Comparison of ENCODE assay signal across 8 mouse cellular contexts in genomic region chr6:35326111-35326515, GRCm38 (mm10). TPM values are rescaled to one million over a fixed set of nuclear protein-coding genes. Genes with fewer than 3 reads are reported as not detected.
DNase-seq lines count a peak whose midpoint lies in the region; ATAC-seq lines count a peak whose summit lies in the region.

TSS of gene Fam180a (minus strand) at chr6:35326141.

- no peak within 1 kb of the TSS for H3K4me2 ChIP-seq in midbrain, embryonic 11.5 days
- H3K4me2 ChIP-seq in midbrain, embryonic 14.5 days (ENCODE audit: low read length) = no peak within 1 kb of the TSS
- no peak within 1 kb of the TSS for H3K4me2 ChIP-seq in forebrain, embryonic 16.5 days (ENCODE audit: low read length)

- H3K27me3 ChIP-seq in midbrain, embryonic 11.5 days (ENCODE audit: control insufficient read depth, insufficient read depth, low read length) = no peaks in the 10 kb centered on the region
- no peaks in the 10 kb centered on the region for H3K27me3 ChIP-seq in midbrain, embryonic 14.5 days (ENCODE audit: control insufficient read depth, insufficient read depth, low read length)
- no peaks in the 10 kb centered on the region for H3K27me3 ChIP-seq in forebrain, embryonic 16.5 days (replicated peaks; ENCODE audit: control insufficient read depth, insufficient read depth, low read length)

- no peaks in the 10 kb centered on the region for H3K9me3 ChIP-seq in midbrain, embryonic 11.5 days (ENCODE audit: control insufficient read depth, low read length)
- no peaks in the 10 kb centered on the region for H3K9me3 ChIP-seq in midbrain, embryonic 14.5 days (ENCODE audit: control insufficient read depth, low read length)
- no peaks in the 10 kb centered on the region for H3K9me3 ChIP-seq in forebrain, embryonic 16.5 days (ENCODE audit: control insufficient read depth, low read length)

- ATAC-seq in midbrain, embryonic 11.5 days (ENCODE audit: low FRiP score) = no peak
- ATAC-seq in midbrain, embryonic 14.5 days (ENCODE audit: low FRiP score, low TSS enrichment) = no peak
- no peak for ATAC-seq in forebrain, embryonic 16.5 days

- H3K27ac ChIP-seq in midbrain, embryonic 11.5 days (ENCODE audit: low read depth, low read length) = no peak within 1 kb of the TSS
- H3K27ac ChIP-seq in midbrain, embryonic 14.5 days (replicated peaks; ENCODE audit: low read depth, low read length) = no peak within 1 kb of the TSS
- H3K27ac ChIP-seq in forebrain, embryonic 16.5 days (ENCODE audit: low read length) = no peak within 1 kb of the TSS

- WGBS in midbrain, embryonic 11.5 days = 91% methylated on average over 9 of the region's 9 CpGs
- WGBS in midbrain, embryonic 14.5 days = 82% methylated on average over 9 of the region's 9 CpGs
- 72% methylated on average over 9 of the region's 9 CpGs for WGBS in forebrain, embryonic 16.5 days

- no peak within 1 kb of the TSS for H3K9ac ChIP-seq in midbrain, embryonic 11.5 days (ENCODE audit: low read length)
- H3K9ac ChIP-seq in midbrain, embryonic 14.5 days (replicated peaks; ENCODE audit: low read length) = no peak within 1 kb of the TSS
- H3K9ac ChIP-seq in forebrain, embryonic 16.5 days (replicated peaks; ENCODE audit: low read depth, low read length) = no peak within 1 kb of the TSS

- peak; percentile 28 for DNase-seq in midbrain, embryonic 11.5 days (ENCODE audit: low spot score, missing footprints)
- DNase-seq in midbrain, embryonic 14.5 days = no peak
- peak; percentile 69 to 83 for DNase-seq in heart, adult 18-20 months
- DNase-seq in layer of hippocampus, postnatal 10 days (ENCODE audit: low spot score in 2 of 2) = peak; percentile 11 to 18
- peak; percentile 60 for DNase-seq in ovary, postnatal 36 days (ENCODE audit: low spot score)
- DNase-seq in neural tube, embryonic 10.5 days (ENCODE audit: extremely low spot score, low spot score) = no peak
- no peak for DNase-seq in thymus, postnatal 36 days

- no peaks in the 10 kb centered on the region for H3K36me3 ChIP-seq in midbrain, embryonic 11.5 days (ENCODE audit: control insufficient read depth, insufficient read depth, low read length)
- no peaks in the 10 kb centered on the region for H3K36me3 ChIP-seq in midbrain, embryonic 14.5 days (ENCODE audit: control insufficient read depth, insufficient read depth, low read length)
- no peaks in the 10 kb centered on the region for H3K36me3 ChIP-seq in forebrain, embryonic 16.5 days (ENCODE audit: control insufficient read depth, insufficient read depth)

- H3K4me1 ChIP-seq in midbrain, embryonic 11.5 days (ENCODE audit: control insufficient read depth, insufficient read depth, low read length) = no peaks in the 10 kb centered on the region
- no peaks in the 10 kb centered on the region for H3K4me1 ChIP-seq in midbrain, embryonic 14.5 days (ENCODE audit: control insufficient read depth, insufficient read depth, low read length)
- no peaks in the 10 kb centered on the region for H3K4me1 ChIP-seq in forebrain, embryonic 16.5 days (replicated peaks; ENCODE audit: control insufficient read depth, insufficient read depth, low read length)

- no peak within 1 kb of the TSS for H3K4me3 ChIP-seq in midbrain, embryonic 11.5 days (ENCODE audit: low read depth, low read length)
- no peak within 1 kb of the TSS for H3K4me3 ChIP-seq in midbrain, embryonic 14.5 days (replicated peaks; ENCODE audit: low read depth, low read length)
- H3K4me3 ChIP-seq in forebrain, embryonic 16.5 days (replicated peaks; ENCODE audit: low read length) = no peak within 1 kb of the TSS

RNA-seq across cellular contexts. Expression of gene Fam180a, which starts in this region (rescaled TPM):
- polyA plus RNA-seq in midbrain, embryonic 11.5 days (2014; fragmentation: Nextera tagmentation; extraction: Ambion mirVana) = not detected in 2 replicates
- 0.68 TPM in 1 of 2 replicates, not detected in the other for polyA plus RNA-seq in midbrain, embryonic 14.5 days (2014; fragmentation: Nextera tagmentation; extraction: Ambion mirVana)
- total RNA-seq in heart, adult 18-20 months (2021) = 1 to 10 TPM in 1 of 2 experiments, under 1 TPM in 1; 0.79 to 1.1 TPM
- total RNA-seq in layer of hippocampus, postnatal 10 days (2021) = 1 to 10 TPM; 1.8 to 2.1 TPM
- 1.0 and 1.6 TPM in 2 replicates for polyA plus RNA-seq in forebrain, embryonic 16.5 days (2015; fragmentation: Nextera tagmentation; extraction: Ambion mirVana)

Comparison
In these comparisons a context has a peak if more than half of its experiments do, and no peak if none do; other contexts are left out.
1. Peak in DNase-seq in midbrain, embryonic 11.5 days; RNA of the gene not detected or under 1 TPM.
2. DNase-seq: peak in heart, adult 18-20 months (2 of 2), layer of hippocampus, postnatal 10 days (2 of 2) and ovary, postnatal 36 days (single experiment); none in midbrain, embryonic 14.5 days (single experiment), neural tube, embryonic 10.5 days (single experiment) and thymus, postnatal 36 days (0 of 2).